Mouse (Mus musculus): ENCODE measurements around the gene Vps29. TPM values are rescaled to one million over a fixed set of nuclear protein-coding genes. Genes with fewer than 3 reads are reported as not detected.

The Vps29 gene
- polyA plus RNA-seq, 1 experiment, result 19.5 TPM

DNA sequence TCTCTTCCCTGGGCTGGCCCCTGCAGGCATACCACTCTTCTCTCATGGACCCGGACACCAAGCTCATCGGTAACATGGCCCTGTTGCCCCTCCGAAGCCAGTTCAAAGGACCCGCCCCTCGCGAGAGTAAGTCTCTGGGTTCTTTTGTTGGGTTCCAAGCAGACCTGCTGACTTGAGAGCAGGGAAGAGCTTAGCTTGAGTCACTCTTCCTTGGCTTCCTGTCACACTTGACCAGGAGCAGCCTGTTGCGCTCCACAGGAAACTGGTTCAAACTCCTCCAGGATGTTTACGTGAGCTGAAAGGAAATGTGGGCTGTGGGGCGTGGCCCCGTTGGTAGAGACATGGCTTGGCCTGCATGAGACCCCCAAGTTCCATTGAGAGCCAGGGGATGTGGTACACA, 42.6 kb downstream of the Vps29 start:
- H3K36me3 ChIP-seq (ENCODE audit: control insufficient read depth, insufficient read depth, low read length), result peaks cover 14% of the 10 kb centered on the region
- peaks cover 13% of the 10 kb centered on the region for H3K4me1 ChIP-seq (ENCODE audit: control insufficient read depth, insufficient read depth, insufficient read length)
- 19% methylated on average over 10 of the region's 10 CpGs for WGBS
- peak overlapping the region; percentile 50; the same call in 1 of the 2 replicates for H3K27ac ChIP-seq (ENCODE audit: insufficient read depth, low read length)
- H3K27me3 ChIP-seq (ENCODE audit: control insufficient read depth, insufficient read depth, low read length), result no peaks in the 10 kb centered on the region
- peak in 1 of 2 experiments; percentile 30 for DNase-seq (ENCODE audit: low read depth in 1 of 2, low spot score in 2 of 2)
- TF ChIP-seq CTCF (IDR thresholded peaks at IDR 0.05; ENCODE audit: extremely low read depth, insufficient read depth, insufficient read length, insufficient replicate concordance) (no peak), POLR2A (IDR thresholded peaks at IDR 0.05; ENCODE audit: low read depth, low read length) (no peak)
- no peak overlapping the region for H3K4me3 ChIP-seq (ENCODE audit: extremely low read depth, insufficient read depth, insufficient read length)

DNA sequence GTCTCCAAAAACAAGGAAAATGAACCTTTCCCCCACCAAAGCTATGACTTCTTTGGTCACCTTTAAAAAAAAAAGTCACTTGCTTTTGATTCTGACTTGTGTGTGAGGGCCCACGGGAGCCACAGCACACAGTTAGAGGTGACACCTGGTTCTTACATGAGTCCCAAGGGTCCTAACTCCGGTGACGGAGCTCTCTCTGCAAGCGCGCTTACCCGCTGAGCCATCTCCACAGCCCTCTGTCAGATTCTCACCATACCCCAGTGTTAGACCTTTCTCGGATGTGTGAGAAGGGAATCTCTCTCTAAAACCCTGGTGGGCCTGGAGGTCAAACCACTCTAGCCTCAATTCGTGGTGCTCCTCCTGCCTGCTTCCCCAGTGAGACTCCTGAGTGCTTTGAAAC, 43.3 kb downstream of the Vps29 start:
- H3K36me3 ChIP-seq (ENCODE audit: control insufficient read depth, insufficient read depth, low read length), result peaks cover 17% of the 10 kb centered on the region
- H3K4me3 ChIP-seq (ENCODE audit: extremely low read depth, insufficient read depth, insufficient read length), result no peak overlapping the region
- no peak for DNase-seq (ENCODE audit: low read depth in 1 of 2, low spot score in 2 of 2)
- TF ChIP-seq POLR2A (IDR thresholded peaks at IDR 0.05; ENCODE audit: low read depth, low read length) (no peak), CTCF (IDR thresholded peaks at IDR 0.05; ENCODE audit: extremely low read depth, insufficient read depth, insufficient read length, insufficient replicate concordance) (no peak)
- WGBS, result 26% methylated on average over 8 of the region's 8 CpGs
- peak overlapping the region; percentile 50 for H3K27ac ChIP-seq (ENCODE audit: insufficient read depth, low read length)
- no peaks in the 10 kb centered on the region for H3K27me3 ChIP-seq (ENCODE audit: control insufficient read depth, insufficient read depth, low read length)
- H3K4me1 ChIP-seq (ENCODE audit: control insufficient read depth, insufficient read depth, insufficient read length), result peaks cover 13% of the 10 kb centered on the region

DNA sequence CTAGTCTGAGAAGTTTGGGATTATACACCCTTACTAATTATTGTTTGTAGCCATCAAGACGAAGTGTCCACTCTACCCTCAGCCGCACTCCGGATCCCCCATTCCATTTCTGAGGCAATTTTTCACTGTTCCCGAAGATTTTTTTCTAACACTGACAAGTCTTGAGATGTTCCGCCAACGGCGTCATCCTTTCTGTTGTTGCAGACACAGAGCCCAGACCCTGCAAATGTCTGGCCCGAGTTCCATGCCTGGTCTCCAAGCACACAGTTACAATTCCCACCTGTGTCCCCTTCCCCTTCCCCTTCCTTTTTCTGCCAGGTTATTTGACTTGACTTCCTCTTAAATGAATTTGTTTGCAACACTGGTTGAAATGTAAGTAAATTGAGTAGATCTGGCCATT, 45.7 kb downstream of the Vps29 start:
- 83% methylated on average over 8 of the region's 8 CpGs for WGBS
- H3K27me3 ChIP-seq (ENCODE audit: control insufficient read depth, insufficient read depth, low read length), result no peaks in the 10 kb centered on the region
- no peak overlapping the region for H3K27ac ChIP-seq (ENCODE audit: insufficient read depth, low read length)
- peaks cover 13% of the 10 kb centered on the region for H3K4me1 ChIP-seq (ENCODE audit: control insufficient read depth, insufficient read depth, insufficient read length)
- no peak for TF ChIP-seq CTCF (IDR thresholded peaks at IDR 0.05; ENCODE audit: extremely low read depth, insufficient read depth, insufficient read length, insufficient replicate concordance)
- no peak for TF ChIP-seq POLR2A (IDR thresholded peaks at IDR 0.05; ENCODE audit: low read depth, low read length)
- no peak for DNase-seq (ENCODE audit: low read depth in 1 of 2, low spot score in 2 of 2)
- no peak overlapping the region for H3K4me3 ChIP-seq (ENCODE audit: extremely low read depth, insufficient read depth, insufficient read length)
- peaks cover 41% of the 10 kb centered on the region for H3K36me3 ChIP-seq (ENCODE audit: control insufficient read depth, insufficient read depth, low read length)

DNA sequence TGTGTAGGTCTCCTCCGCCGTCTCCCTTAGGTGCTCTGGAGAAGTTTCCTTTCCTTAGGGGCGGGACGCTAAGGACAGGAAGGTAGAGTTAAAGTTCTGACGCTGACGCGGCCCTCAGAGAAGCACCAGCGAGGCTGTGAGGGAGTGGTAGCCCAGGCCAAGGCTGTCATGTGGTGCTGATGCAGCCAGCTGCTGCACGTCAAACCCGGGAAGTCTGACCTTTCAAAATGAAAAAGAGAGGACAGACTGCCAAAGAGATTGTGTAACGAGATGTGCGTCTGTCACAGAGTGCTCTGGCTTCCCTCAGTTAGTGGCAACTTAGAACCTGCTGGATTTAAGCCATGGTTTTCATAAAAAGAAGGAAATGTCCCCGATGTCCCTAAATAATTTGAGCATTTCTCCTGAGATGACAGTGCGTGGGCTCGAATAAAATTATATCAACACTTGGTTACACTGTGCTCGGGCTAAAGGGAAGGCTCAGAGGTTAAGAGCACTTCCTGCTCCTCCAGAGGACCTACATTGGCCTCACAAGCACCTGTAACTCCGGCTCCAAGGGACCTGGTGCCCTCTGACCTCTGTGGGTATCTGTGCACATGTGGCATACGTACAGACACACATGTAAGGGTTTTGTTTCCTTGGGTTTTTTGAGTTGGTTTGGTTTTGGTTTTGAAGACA, 46.6 kb downstream of the Vps29 start:
- WGBS, result 61% methylated on average over 18 of the region's 18 CpGs
- no peak for DNase-seq (ENCODE audit: low read depth in 1 of 2, low spot score in 2 of 2)
- Histone ChIP-seq H3K4me1 (ENCODE audit: control insufficient read depth, insufficient read depth, insufficient read length) (peaks cover 13% of the 10 kb centered on the region), H3K4me3 (ENCODE audit: extremely low read depth, insufficient read depth, insufficient read length) (no peak overlapping the region), H3K27ac (ENCODE audit: insufficient read depth, low read length) (no peak overlapping the region), H3K36me3 (ENCODE audit: control insufficient read depth, insufficient read depth, low read length) (peaks cover 50% of the 10 kb centered on the region), H3K27me3 (ENCODE audit: control insufficient read depth, insufficient read depth, low read length) (no peaks in the 10 kb centered on the region)
- TF ChIP-seq CTCF (IDR thresholded peaks at IDR 0.05; ENCODE audit: extremely low read depth, insufficient read depth, insufficient read length, insufficient replicate concordance), result no peak

DNA sequence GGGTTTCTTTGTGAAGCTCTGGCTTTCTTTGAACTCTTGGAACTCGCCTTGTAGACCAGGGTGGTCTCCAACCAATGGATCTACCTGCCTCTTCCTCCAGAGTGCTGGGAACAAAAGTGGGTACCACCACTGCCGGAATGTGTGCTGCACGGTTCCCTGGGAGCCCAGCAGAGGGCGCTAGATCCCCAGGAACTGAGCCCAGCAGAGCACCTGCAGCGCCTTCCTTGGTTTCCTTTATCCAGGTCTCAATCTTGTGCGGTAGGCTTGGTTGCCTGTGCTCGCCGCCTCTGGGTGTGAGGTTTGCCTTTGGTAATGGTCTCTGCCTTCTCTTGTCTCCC, 47.1 kb downstream of the Vps29 start:
- Histone ChIP-seq H3K4me1 (ENCODE audit: control insufficient read depth, insufficient read depth, insufficient read length) (peaks cover 13% of the 10 kb centered on the region), H3K4me3 (ENCODE audit: extremely low read depth, insufficient read depth, insufficient read length) (no peak overlapping the region), H3K27me3 (ENCODE audit: control insufficient read depth, insufficient read depth, low read length) (no peaks in the 10 kb centered on the region), H3K36me3 (ENCODE audit: control insufficient read depth, insufficient read depth, low read length) (peaks cover 52% of the 10 kb centered on the region), H3K27ac (ENCODE audit: insufficient read depth, low read length) (no peak overlapping the region)
- peak in 1 of 2 experiments; percentile 54 for DNase-seq (ENCODE audit: low read depth in 1 of 2, low spot score in 2 of 2)
- 40% methylated on average over 8 of the region's 8 CpGs for WGBS
- TF ChIP-seq POLR2A (IDR thresholded peaks at IDR 0.05; ENCODE audit: low read depth, low read length) (no peak), CTCF (IDR thresholded peaks at IDR 0.05; ENCODE audit: extremely low read depth, insufficient read depth, insufficient read length, insufficient replicate concordance) (peak; percentile 87)

DNA sequence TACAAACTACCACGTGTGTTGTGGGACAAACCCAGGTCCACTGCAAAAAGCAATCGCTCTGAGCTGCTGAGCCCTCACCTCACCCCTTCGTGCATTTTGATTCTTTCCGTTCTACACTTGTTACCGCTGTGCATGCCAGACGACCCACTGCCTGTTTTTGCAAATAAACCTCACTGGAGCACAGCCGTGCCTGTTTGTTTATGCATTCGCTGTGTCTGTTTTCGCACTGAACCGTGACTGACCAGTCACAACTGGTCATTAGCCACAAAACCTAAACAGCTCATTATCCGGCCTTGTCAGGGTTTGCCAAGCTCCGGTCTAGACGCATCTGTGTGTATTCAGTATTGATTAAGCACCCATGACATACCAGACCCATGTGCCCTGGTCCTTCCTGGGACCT, 48.0 kb downstream of the Vps29 start:
- Histone ChIP-seq H3K27me3 (ENCODE audit: control insufficient read depth, insufficient read depth, low read length) (no peaks in the 10 kb centered on the region), H3K4me1 (ENCODE audit: control insufficient read depth, insufficient read depth, insufficient read length) (peaks cover 6% of the 10 kb centered on the region; the same call in 1 of the 2 replicates), H3K4me3 (ENCODE audit: extremely low read depth, insufficient read depth, insufficient read length) (no peak overlapping the region), H3K27ac (ENCODE audit: insufficient read depth, low read length) (no peak overlapping the region), H3K36me3 (ENCODE audit: control insufficient read depth, insufficient read depth, low read length) (peaks cover 53% of the 10 kb centered on the region)
- DNase-seq (ENCODE audit: low read depth in 1 of 2, low spot score in 2 of 2), result no peak
- TF ChIP-seq CTCF (IDR thresholded peaks at IDR 0.05; ENCODE audit: extremely low read depth, insufficient read depth, insufficient read length, insufficient replicate concordance) (no peak), POLR2A (IDR thresholded peaks at IDR 0.05; ENCODE audit: low read depth, low read length) (no peak)
- 96% methylated on average over 13 of the region's 13 CpGs for WGBS

DNA sequence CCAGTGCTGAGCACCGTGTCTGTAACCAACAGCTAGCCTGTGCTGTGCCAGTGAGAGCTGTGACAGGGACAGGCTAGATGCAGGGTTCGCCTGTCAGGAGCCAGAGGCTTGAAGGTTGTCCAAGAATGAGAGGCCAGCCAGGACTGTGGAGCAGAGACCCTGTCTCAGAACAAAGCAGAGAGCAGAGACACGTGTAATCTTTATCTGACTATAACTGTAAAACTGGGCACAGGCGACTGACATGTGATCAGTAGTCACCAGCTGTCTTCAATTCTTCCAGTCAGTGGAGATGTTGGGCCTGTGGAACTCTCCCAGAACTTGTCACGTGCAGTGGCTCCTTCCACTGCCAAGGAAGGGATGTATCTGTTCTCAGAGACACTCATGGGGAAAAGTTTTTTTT, 48.6 kb downstream of the Vps29 start:
- 90% methylated on average over 5 of the region's 5 CpGs for WGBS

More for the DNA sequence above, 48.6 kb downstream of the Vps29 start:
- no peak for DNase-seq (ENCODE audit: low read depth in 1 of 2, low spot score in 2 of 2)
- no peaks in the 10 kb centered on the region for H3K27me3 ChIP-seq (ENCODE audit: control insufficient read depth, insufficient read depth, low read length)
- no peak for TF ChIP-seq POLR2A (IDR thresholded peaks at IDR 0.05; ENCODE audit: low read depth, low read length)
- TF ChIP-seq CTCF (IDR thresholded peaks at IDR 0.05; ENCODE audit: extremely low read depth, insufficient read depth, insufficient read length, insufficient replicate concordance), result no peak
- no peak overlapping the region for H3K4me3 ChIP-seq (ENCODE audit: extremely low read depth, insufficient read depth, insufficient read length)
- no peaks in the 10 kb centered on the region; the same call in 1 of the 2 replicates for H3K4me1 ChIP-seq (ENCODE audit: control insufficient read depth, insufficient read depth, insufficient read length)
- no peak overlapping the region for H3K27ac ChIP-seq (ENCODE audit: insufficient read depth, low read length)
- peaks cover 52% of the 10 kb centered on the region for H3K36me3 ChIP-seq (ENCODE audit: control insufficient read depth, insufficient read depth, low read length)
